Mouse (Mus musculus): ENCODE data around the gene Gm19402.

DNA sequence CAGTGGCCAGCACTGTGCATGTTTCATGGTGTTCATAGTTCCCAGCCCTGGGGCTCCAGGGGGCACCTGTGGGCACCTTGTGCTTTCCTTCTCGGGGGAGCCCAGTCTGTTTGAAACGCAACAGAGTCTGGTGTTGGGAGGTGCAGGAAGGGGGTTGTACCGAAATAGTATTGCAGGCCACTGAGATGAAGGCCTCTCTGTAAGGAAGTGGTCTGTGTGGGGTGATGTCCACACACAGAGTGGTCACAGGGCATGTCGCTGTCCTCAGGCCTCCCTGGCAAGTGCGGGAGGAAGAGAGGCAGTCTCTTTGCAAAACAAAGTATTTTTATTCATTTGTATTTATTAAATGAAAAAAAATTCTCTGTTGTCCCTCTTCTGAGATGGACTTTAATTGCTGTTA lies 45.0 kb downstream of the Gm19402 start:
- TF ChIP-seq POLR2A (IDR thresholded peaks at IDR 0.05; ENCODE audit: insufficient read length, low read depth) (no peak), TCF3 (IDR thresholded peaks at IDR 0.05; ENCODE audit: insufficient read length, low read depth) (no peak), POLR2AphosphoS2 (IDR thresholded peaks at IDR 0.05; ENCODE audit: insufficient read length, low read depth) (no peak), USF1 (IDR thresholded peaks at IDR 0.05; ENCODE audit: low read depth) (no peak)
